Mouse (Mus musculus) forebrain, embryonic 10.5 days (tissue): ENCODE measurements at regions not wholly inside any gene's neighbourhood (a gene's known extent, or its start where the extent isn't known, plus 50 kb on each side); places are given as distances from the start of the nearest gene placed in this dataset.
A peak's percentile ranks its signal among the peaks of the same experiment; 100 is the strongest.
"Not testable (repeated sequence)": the region's sequence is repeated elsewhere in the genome, so short reads cannot be mapped to it uniquely, and the experiment has no call there.

Experiments used
- DNase-seq: peaks from one replicate; pipeline ENCODE4 v3.0.0-alpha.2; 2017; ENCODE audit warnings: low spot score; ENCODE audit errors: extremely low spot score
- H3K27ac ChIP-seq: fragments of 300-500 bp; sonication (generic); 2 replicates; pipeline ENCODE4 v1.5.1; 2016; ENCODE audit warnings: mild to moderate bottlenecking
- H3K27me3 ChIP-seq: fragments of 300-500 bp; sonication (generic); 2 replicates; pipeline ENCODE4 v1.6.1; 2016; ENCODE audit warnings: mild to moderate bottlenecking; ENCODE audit not compliant: poor library complexity, severe bottlenecking
- H3K36me3 ChIP-seq: fragments of 300-500 bp; sonication (generic); replicated peaks from 2 replicates; pipeline ENCODE4 v1.6.1; 2016; ENCODE audit warnings: mild to moderate bottlenecking, moderate library complexity
- H3K4me1 ChIP-seq: fragments of 300-500 bp; sonication (generic); 2 replicates; pipeline ENCODE4 v1.6.1; 2016
- H3K4me3 ChIP-seq: fragments of 300-500 bp; sonication (generic); 2 replicates; pipeline ENCODE4 v1.5.1; 2016; ENCODE audit warnings: mild to moderate bottlenecking, moderate library complexity
- H3K9me3 ChIP-seq: fragments of 300-500 bp; sonication (generic); 2 replicates; pipeline ENCODE4 v1.6.1; 2016; ENCODE audit warnings: mild to moderate bottlenecking, moderate library complexity
- WGBS: fragments of 180-500 bp; shearing (Covaris S2); methylation state at CpG from one replicate; pipeline ENCODE4 v1.1.7; 2016; 5-methylcytosine and 5-hydroxymethylcytosine counted together

DNA sequence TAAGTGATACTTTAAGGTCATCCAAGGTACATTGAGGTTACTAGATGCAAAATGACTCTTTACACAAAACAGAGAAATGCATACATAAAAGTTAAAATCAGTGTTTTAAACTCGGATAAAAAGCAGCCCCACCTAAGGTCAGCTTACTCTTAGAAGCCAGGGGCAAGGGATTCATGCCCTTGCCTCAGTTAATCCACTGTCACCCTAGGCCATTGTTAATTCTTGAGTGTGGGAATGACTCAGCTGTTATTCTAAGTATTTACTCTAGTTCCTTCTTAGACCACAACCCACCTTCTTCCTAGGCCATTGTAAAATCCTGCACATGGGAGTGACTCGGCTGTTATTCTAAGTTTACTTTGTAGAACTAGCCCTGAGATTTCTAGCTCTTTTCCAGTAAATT, 64.1 kb upstream of the Ces1h start:
- DNase-seq, H3K27ac ChIP-seq, H3K27me3 ChIP-seq, H3K9me3 ChIP-seq, H3K4me3 ChIP-seq, H3K4me1 ChIP-seq, H3K36me3 ChIP-seq: not testable (repeated sequence)
- WGBS: 87% methylated on average over 2 of the region's 2 CpGs

DNA sequence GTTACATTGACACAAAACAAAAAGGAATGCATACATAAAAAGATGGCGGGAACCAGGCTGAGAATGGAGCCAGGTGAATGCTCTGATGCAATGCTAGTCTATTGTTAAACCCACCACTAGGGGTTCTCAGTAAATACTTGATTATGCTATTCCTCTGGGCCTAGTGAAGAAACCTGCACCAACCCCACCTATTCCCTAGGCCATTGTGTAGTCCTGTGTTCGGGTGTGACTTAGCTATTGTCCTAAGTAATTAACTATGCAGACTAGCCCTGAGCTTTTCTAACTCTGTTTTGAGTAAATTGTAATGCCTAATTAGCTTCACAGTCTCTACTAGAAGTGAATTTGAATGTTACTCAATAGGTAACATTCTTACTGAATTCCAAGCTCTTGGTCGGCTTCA, 62.4 kb upstream of the Ces1h start:
- no peak overlapping the region for H3K27ac ChIP-seq
- 80% methylated on average over 3 of the region's 3 CpGs for WGBS
- H3K4me3 ChIP-seq: no peak overlapping the region
- no peaks in the 10 kb centered on the region for H3K36me3 ChIP-seq
- DNase-seq: no peak
- H3K4me1 ChIP-seq: peaks cover 7% of the 10 kb centered on the region
- no peaks in the 10 kb centered on the region for H3K9me3 ChIP-seq
- no peaks in the 10 kb centered on the region for H3K27me3 ChIP-seq

DNA sequence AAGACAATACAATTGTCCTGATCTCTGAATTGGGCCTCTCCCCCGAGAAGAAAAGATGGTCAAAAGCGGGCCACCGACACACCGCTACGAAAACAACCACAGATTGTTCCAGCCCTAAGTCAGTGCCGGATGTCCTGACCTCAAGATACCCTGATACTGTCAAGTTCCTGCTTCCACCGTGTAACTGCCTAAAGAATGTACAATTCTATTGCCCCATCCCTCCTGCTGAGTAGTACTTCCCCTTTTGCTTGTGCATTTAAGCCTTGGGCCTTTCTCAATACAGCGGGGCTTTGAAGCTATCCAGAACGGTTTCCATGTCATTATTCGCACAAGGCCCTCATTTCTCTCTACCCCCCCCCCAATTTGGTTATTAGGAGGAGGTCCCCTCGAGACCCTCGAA, 57.1 kb upstream of the Ces1h start:
- not testable (repeated sequence) for H3K4me3 ChIP-seq, H3K27me3 ChIP-seq, H3K9me3 ChIP-seq, H3K36me3 ChIP-seq, H3K27ac ChIP-seq, DNase-seq, H3K4me1 ChIP-seq
- 70% methylated on average over 12 of the region's 12 CpGs for WGBS

DNA sequence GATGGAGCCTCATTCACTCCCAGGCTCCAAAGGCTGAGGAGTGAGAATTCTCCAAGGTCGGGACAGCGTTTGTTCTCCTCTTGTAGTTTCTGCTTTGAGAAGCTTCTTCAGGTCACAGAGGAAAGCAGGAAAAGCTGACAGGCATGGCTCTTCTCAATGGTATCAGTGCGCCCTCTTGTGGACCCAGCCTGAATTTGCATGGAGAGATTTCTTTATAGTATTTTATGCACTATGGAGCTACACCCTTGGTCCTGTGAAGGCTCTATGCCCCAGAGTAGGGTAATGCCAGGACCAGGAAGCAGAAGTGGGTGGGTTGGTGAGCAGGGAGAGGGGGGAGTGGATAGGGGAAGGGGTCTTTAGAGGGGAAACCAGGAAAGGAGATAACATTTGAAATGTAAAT, 51.1 kb upstream of the Ces1h start:
- H3K4me1 ChIP-seq: no peaks in the 10 kb centered on the region
- peak; percentile 72 for DNase-seq
- H3K27me3 ChIP-seq: no peaks in the 10 kb centered on the region
- H3K9me3 ChIP-seq: no peaks in the 10 kb centered on the region
- H3K27ac ChIP-seq: no peak overlapping the region
- 8% methylated on average over 3 of the region's 3 CpGs for WGBS
- H3K36me3 ChIP-seq: no peaks in the 10 kb centered on the region
- H3K4me3 ChIP-seq: no peak overlapping the region
